Mouse (Mus musculus) ES-Bruce4 (cell line): ENCODE measurements around the gene Rap1gap2.

Experiments used
- CTCF ChIP-seq: IDR thresholded peaks from one replicate; pipeline ENCODE4 v1.8.1; 2011; ENCODE audit warnings: low read depth, low read length
- EP300 ChIP-seq: IDR thresholded peaks from 2 replicates; pipeline ENCODE4 v1.6.1; 2011; ENCODE audit warnings: low read depth, low read length; ENCODE audit not compliant: insufficient read depth
- POLR2A ChIP-seq: IDR thresholded peaks from one replicate; pipeline ENCODE4 v1.8.1; 2011; ENCODE audit warnings: low read length; ENCODE audit not compliant: insufficient read depth

DNA sequence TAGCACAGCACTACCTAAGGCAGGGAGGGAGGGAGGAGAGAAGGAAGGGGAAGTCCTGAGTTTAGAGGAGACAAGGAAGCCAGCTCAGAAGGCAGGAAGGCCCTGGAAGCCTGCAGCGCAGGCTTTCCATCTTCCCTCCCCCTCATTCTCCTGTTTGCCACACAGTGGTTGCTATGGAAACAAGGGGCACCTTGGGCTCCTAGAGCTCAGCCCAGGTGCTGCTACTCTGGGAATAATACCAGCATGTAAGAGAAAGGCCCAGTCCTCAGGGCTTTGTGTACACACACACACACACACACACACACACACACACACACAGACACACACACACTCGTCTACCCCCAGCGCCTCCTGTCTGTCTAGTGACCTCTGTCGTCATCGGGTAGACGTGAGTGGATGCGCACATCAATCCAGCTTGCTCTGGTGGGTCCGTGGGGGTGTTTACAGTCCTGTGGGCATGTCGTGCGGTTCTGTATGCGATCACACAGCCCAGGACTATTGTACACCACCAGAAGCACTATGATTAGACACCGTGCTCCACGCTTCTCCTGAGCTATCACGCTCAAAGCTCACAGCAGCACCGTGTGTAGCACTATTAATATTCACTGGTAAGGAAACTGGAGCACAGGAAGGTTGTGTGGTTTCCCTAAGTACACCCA lies 55.9 kb downstream of the Rap1gap2 start:
- no peak for TF ChIP-seq POLR2A
- no peak for TF ChIP-seq CTCF
- no peak for TF ChIP-seq EP300
